Mouse (Mus musculus) intestine, embryonic 14.5 days (tissue): Measurements from ENCODE around the gene Sun2. TPM values are rescaled to one million over a fixed set of nuclear protein-coding genes. Genes with fewer than 3 reads are reported as not detected.
A peak's percentile ranks its signal among the peaks of the same experiment; 100 is the strongest.

Experiments used
- ATAC-seq: fragments of 200-750 bp; cut with Nextera tagmentation; replicated peaks from 2 replicates; pipeline ENCODE4 v1.8.0; 2017; ENCODE audit warnings: low read depth, moderate number of reproducible peaks, moderate TSS enrichment, moderate library complexity; ENCODE audit not compliant: low FRiP score, low TSS enrichment
- DNase-seq: peaks from one replicate; pipeline ENCODE4 v3.0.0-alpha.2; 2018; ENCODE audit warnings: low spot score
- H3K27ac ChIP-seq: fragments of 300-500 bp; sonication (generic); 2 replicates; pipeline ENCODE4 v1.5.1; 2014; ENCODE audit warnings: low read depth, mild to moderate bottlenecking, control low read depth
- H3K27me3 ChIP-seq: fragments of 300-500 bp; sonication (generic); replicated peaks from 2 replicates; pipeline ENCODE4 v1.6.1; 2014; ENCODE audit warnings: low read length, control low read depth; ENCODE audit not compliant: control insufficient read depth, insufficient read depth
- H3K36me3 ChIP-seq: fragments of 300-500 bp; sonication (generic); 2 replicates; pipeline ENCODE4 v1.6.1; 2014; ENCODE audit warnings: low read length, control low read depth; ENCODE audit not compliant: control insufficient read depth, insufficient read depth
- H3K4me1 ChIP-seq: fragments of 300-500 bp; sonication (generic); replicated peaks from 2 replicates; pipeline ENCODE4 v1.6.1; 2014; ENCODE audit warnings: low read length, control low read depth, mixed read lengths; ENCODE audit not compliant: control insufficient read depth, insufficient read depth
- H3K4me2 ChIP-seq: fragments of 300-500 bp; sonication (generic); 2 replicates; pipeline ENCODE4 v1.6.1; 2014; ENCODE audit warnings: low read length
- H3K4me3 ChIP-seq: fragments of 300-500 bp; sonication (generic); 2 replicates; pipeline ENCODE4 v1.5.1; 2014; ENCODE audit warnings: low read depth, low read length, control low read depth, mixed read lengths
- H3K9ac ChIP-seq: fragments of 300-500 bp; sonication (generic); 2 replicates; pipeline ENCODE4 v1.6.1; 2014; ENCODE audit warnings: mild to moderate bottlenecking, low read length
- H3K9me3 ChIP-seq: fragments of 300-500 bp; sonication (generic); 2 replicates; pipeline ENCODE4 v1.6.1; 2016; ENCODE audit warnings: low read length, control low read depth; ENCODE audit not compliant: control insufficient read depth
- WGBS: fragments of 180-500 bp; shearing (Covaris S2); extraction: QIAGEN DNeasy Blood & Tissue Kit; methylation state at CpG from one replicate; pipeline ENCODE4 v1.1.7; 2014; 5-methylcytosine and 5-hydroxymethylcytosine counted together
- polyA plus RNA-seq: library from polyadenylated mRNA; unstranded; fragments of >200 nt; fragmentation: Nextera tagmentation; extraction: Ambion mirVana; gene quantifications from 2 replicates; pipeline ENCODE4 v1.2.1, GENCODE M21; 2014

Sun2 gene
- polyA plus RNA-seq, 1 experiment from 2014 or later, result 5.4 TPM

DNA sequence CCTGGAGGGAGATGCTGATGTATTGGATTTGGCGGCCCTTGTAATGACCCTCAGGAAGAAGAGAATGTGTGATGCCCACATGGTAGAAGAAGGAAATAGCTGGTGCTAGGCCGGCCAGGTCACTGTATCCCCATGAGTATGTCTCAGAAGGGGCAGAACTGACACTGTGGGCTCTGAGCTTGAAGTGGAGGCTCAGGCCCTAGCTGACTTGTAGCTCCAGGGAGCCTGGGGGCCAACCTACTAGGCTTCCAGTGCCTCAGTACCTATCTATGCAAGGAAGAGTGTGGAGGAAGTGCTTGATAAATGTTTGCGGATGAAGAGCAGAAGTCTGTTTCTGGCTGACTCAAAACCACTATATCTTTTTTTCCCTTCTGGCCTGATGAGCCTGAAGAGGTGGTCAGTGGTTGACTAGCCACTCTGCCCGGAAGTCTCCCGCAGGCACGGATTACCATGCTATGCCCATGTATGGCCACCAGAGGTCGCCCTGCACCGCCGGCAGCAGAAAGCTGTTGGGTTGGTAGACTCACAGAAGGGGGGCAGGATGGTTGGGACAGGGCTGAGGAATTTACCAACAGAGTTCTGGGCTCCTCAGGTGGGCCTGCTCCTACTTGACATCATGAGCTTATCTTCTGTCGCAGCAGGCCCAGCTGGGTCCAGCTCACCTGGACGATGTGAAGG is 10.5 kb upstream of the Sun2 start:
- peak; percentile 88 for DNase-seq
- Histone ChIP-seq H3K9me3 (no peaks in the 10 kb centered on the region), H3K27me3 (no peaks in the 10 kb centered on the region), H3K36me3 (no peaks in the 10 kb centered on the region), H3K27ac (no peak overlapping the region), H3K4me3 (no peak overlapping the region), H3K9ac (no peak overlapping the region), H3K4me1 (no peaks in the 10 kb centered on the region), H3K4me2 (no peak overlapping the region)
- no peak for ATAC-seq
- WGBS, result 24% methylated on average over 11 of the region's 11 CpGs

DNA sequence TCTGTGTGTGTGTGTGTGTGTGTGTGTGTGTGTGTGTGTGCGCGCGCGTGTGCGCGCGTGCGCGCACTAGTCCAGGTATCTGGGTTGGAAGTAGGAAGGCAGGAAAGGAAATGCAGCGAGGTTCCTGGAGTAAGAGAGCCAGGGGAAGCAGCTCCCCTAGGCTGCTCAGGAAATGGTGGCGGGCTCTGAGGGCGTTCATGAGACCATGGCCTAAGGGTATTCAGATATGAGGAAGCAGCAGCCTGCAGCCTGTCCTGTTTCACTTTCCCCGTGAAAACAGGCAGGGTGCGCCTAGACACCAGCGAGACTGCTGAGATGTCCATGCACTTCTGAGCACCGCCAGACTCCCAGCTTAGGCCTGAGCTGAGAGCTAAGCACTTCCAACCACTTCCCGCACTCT is 9.4 kb upstream of the Sun2 start:
- no peak overlapping the region for H3K9ac ChIP-seq
- no peaks in the 10 kb centered on the region for H3K9me3 ChIP-seq
- H3K36me3 ChIP-seq, result no peaks in the 10 kb centered on the region
- H3K4me3 ChIP-seq, result no peak overlapping the region
- no peaks in the 10 kb centered on the region for H3K27me3 ChIP-seq
- H3K27ac ChIP-seq, result no peak overlapping the region
- WGBS, result 68% methylated on average over 17 of the region's 17 CpGs
- no peak overlapping the region for H3K4me2 ChIP-seq
- DNase-seq (no peak), ATAC-seq (no peak)
- no peaks in the 10 kb centered on the region for H3K4me1 ChIP-seq

DNA sequence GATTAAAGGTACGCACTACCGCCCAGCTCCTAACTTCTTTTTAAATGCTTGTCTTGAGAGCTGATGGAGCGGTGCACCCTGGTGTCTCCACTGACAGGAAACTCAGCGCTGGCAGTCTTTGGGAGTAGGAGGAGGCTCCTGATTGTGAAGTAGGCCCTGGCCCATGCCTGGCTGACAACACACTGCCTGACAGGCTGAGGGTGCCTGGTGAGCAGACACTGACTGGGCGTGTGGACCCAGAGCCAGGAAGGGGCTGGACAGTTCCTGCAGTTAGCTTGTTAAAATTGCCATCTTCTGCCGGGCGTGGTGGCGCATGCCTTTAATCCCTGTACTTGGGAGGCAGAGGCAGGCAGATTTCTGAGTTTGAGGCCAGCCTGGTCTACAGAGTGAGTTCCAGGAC is 7.9 kb upstream of the Sun2 start:
- DNase-seq (no peak), ATAC-seq (no peak)
- Histone ChIP-seq H3K4me2 (no peak overlapping the region), H3K4me1 (no peaks in the 10 kb centered on the region), H3K27ac (no peak overlapping the region), H3K4me3 (no peak overlapping the region), H3K36me3 (no peaks in the 10 kb centered on the region), H3K27me3 (no peaks in the 10 kb centered on the region), H3K9me3 (no peaks in the 10 kb centered on the region), H3K9ac (no peak overlapping the region)
- 89% methylated on average over 8 of the region's 8 CpGs for WGBS

DNA sequence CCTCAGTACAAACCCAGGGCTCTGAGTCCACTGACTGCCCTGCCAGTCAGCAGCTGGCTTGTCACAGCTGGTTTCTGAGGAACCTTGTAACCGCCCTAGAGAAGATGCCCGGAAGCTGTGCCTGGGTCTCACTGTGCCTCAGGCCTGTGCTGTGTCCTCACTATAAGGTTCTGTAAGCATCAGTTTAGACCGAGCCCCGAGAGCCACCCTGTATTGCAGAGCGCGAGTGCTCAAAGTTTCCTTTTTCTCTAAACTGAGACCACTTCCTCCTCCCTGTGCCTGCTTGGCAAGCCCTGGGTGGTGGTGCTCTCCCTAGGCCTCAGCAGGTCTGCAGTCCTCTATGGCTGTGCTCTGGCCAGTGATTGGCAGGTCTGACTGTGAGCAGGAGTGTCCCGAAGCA is 6.8 kb upstream of the Sun2 start:
- Histone ChIP-seq H3K27ac (no peak overlapping the region), H3K9ac (no peak overlapping the region), H3K4me2 (no peak overlapping the region), H3K4me1 (no peaks in the 10 kb centered on the region), H3K9me3 (no peaks in the 10 kb centered on the region), H3K36me3 (no peaks in the 10 kb centered on the region), H3K4me3 (no peak overlapping the region), H3K27me3 (no peaks in the 10 kb centered on the region)
- no peak for DNase-seq
- WGBS, result 84% methylated on average over 7 of the region's 7 CpGs
- ATAC-seq, result no peak

DNA sequence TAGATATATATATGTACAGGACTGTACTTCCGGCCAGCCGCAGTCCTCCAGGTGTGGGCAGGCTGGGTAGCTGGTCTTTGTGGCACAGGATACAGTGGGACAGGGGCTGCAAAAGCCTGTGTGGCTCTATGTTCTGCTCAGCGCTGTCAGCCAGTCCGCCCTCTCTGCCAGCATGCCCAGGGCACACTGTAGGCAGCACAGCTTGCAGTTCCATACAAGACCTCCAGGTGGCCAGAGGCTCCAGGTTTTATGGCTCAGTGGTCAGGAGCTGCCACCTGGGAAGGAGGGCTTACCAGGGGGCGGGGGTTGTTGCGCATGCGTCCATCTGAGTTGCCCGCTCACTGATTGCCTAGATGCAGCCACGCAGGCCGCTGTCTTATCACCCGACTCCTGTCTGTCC is 5.7 kb upstream of the Sun2 start:
- no peak for ATAC-seq
- Histone ChIP-seq H3K9me3 (no peaks in the 10 kb centered on the region), H3K4me2 (no peak overlapping the region), H3K9ac (no peak overlapping the region), H3K36me3 (no peaks in the 10 kb centered on the region), H3K27me3 (no peaks in the 10 kb centered on the region), H3K4me3 (no peak overlapping the region), H3K27ac (no peak overlapping the region), H3K4me1 (no peaks in the 10 kb centered on the region)
- no peak for DNase-seq
- 53% methylated on average over 11 of the region's 11 CpGs for WGBS

DNA sequence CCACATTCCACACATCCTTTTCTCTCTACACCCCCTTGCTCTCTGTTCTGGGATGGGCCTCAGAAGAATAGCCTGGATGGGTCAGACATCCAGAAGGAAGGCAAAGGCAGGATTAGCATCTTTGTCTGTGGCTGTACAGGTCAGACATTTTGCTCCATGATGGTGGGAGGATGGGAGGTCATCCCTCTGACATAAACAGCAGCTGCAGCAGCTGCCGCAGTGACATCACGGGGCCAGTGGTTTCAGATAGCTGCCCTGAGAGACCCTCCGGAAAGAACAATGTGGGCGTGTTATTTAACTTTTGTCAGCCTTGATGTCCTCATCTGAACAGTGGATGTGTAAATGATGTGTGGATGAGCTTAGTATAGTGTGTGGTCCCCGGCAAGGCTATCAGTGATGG is 3.5 kb upstream of the Sun2 start:
- Histone ChIP-seq H3K9me3 (no peaks in the 10 kb centered on the region), H3K4me1 (peaks cover 7% of the 10 kb centered on the region), H3K36me3 (no peaks in the 10 kb centered on the region), H3K4me3 (no peak overlapping the region), H3K4me2 (no peak overlapping the region), H3K27ac (no peak overlapping the region), H3K27me3 (no peaks in the 10 kb centered on the region), H3K9ac (no peak overlapping the region)
- WGBS, result 85% methylated on average over 5 of the region's 5 CpGs
- ATAC-seq, result no peak
- no peak for DNase-seq

DNA sequence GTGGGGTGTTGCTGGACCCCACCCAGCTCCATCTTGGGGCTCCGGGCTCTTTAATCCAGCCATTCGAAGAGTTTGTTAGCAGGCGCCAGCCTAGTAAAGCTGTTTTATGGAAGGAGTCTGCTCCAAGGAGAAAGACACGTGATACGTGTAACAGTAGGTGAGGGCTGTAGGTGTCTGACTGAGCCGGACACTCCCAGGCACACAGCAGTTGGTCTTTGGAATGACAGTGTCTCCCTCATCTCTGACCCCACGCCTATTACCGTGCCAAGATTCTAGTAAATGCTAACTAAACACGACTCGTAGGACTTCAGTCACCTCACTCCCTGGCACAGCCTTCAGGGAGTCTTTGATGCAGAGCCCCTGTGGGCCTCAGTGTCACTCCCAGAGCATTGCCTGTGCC is 3.0 kb upstream of the Sun2 start:
- Histone ChIP-seq H3K36me3 (no peaks in the 10 kb centered on the region), H3K4me2 (no peak overlapping the region), H3K4me3 (no peak overlapping the region), H3K27ac (no peak overlapping the region), H3K4me1 (peaks cover 10% of the 10 kb centered on the region), H3K27me3 (no peaks in the 10 kb centered on the region), H3K9me3 (no peaks in the 10 kb centered on the region), H3K9ac (no peak overlapping the region)
- ATAC-seq, result no peak
- no peak for DNase-seq
- WGBS, result 90% methylated on average over 10 of the region's 10 CpGs

DNA sequence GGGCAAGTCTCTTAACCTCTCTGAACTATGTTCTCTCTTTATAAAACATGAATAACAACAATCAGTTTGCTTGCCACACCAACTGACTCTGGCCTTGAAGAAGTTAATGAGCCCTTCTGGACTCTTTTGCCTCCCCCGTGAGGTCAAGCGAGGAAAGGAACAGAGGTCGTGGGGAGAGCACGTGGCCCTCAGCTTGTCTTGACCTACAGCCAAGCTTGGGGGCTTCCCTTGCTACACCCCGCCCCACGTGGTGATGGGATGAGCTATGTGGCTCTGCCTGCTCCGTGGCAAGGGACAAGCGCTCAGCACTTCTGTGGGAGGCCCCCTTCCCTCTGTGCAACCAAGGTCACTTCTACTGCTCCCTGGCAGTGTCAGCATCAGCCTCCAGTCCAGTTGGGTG is 2.4 kb upstream of the Sun2 start:
- Histone ChIP-seq H3K4me2 (no peak overlapping the region), H3K9ac (no peak overlapping the region), H3K4me1 (peaks cover 10% of the 10 kb centered on the region), H3K4me3 (no peak overlapping the region), H3K36me3 (no peaks in the 10 kb centered on the region), H3K9me3 (no peaks in the 10 kb centered on the region), H3K27ac (no peak overlapping the region), H3K27me3 (no peaks in the 10 kb centered on the region)
- 79% methylated on average over 8 of the region's 8 CpGs for WGBS
- DNase-seq (no peak), ATAC-seq (no peak)

DNA sequence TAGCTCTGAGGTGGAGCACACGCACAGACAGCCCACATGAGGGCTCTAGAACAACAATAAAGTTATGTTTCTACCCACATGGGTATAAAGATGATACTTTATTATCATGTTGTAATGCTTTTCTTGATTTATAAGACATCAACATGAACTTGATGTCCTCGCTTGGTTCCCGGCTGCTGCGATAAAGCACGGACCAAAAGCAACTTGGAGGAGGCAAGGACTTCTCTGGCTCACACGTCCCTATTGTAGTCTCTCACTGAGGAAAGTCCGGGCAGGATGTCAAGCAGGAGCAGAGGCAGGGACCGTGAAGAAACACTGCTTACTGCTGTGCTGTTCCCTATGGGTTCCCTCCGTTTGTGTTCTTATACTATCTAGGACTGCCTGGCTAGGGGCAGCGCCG is 1.7 kb upstream of the Sun2 start:
- 93% methylated on average over 11 of the region's 11 CpGs for WGBS
- no peak overlapping the region for H3K27ac ChIP-seq
- ATAC-seq, result no peak
- no peaks in the 10 kb centered on the region for H3K27me3 ChIP-seq
- H3K9me3 ChIP-seq, result no peaks in the 10 kb centered on the region
- DNase-seq, result no peak
- H3K4me1 ChIP-seq, result peaks cover 13% of the 10 kb centered on the region
- no peak overlapping the region for H3K9ac ChIP-seq
- peaks cover 4% of the 10 kb centered on the region; the same call in 1 of the 2 replicates for H3K36me3 ChIP-seq
- no peak overlapping the region for H3K4me3 ChIP-seq
- no peak overlapping the region for H3K4me2 ChIP-seq
